Mouse (Mus musculus) layer of hippocampus, postnatal 36 days (tissue): ENCODE data around the gene Cdc37. TPM values are rescaled to one million over a fixed set of nuclear protein-coding genes. Genes with fewer than 3 reads are reported as not detected.
A peak's percentile ranks its signal among the peaks of the same experiment; 100 is the strongest.
"Not testable (repeated sequence)": the region's sequence is repeated elsewhere in the genome, so short reads cannot be mapped to it uniquely, and the experiment has no call there.

ENCODE experiments used
- DNase-seq, 2 experiments: peaks; one replicate each; pipeline ENCODE4 v3.0.0; 2022
- total RNA-seq, 2 experiments: library from RNA; stranded (reverse); gene quantifications; 2 replicates each; pipeline ENCODE4 v1.2.3; 2021

The Cdc37 gene
- total RNA-seq = 100 to 1,000 TPM; 142 to 150 TPM

- DNase-seq = peak; percentile 91 to 92
Measured at GRCm38 (mm10) chr9:21149654-21150419, at the start of gene Cdc37. Cdc37 (minus strand) TSS chr9:21149982.

GRCm38 (mm10) chr9:21198960-21199359, 49.2 kb upstream of the Cdc37 start:
- no peak for DNase-seq

- DNase-seq = peak; percentile 71 to 81
Measured at GRCm38 (mm10) chr9:21197981-21198380, 48.2 kb upstream of the Cdc37 start.

GRCm38 (mm10) chr9:21196521-21197433, 47.0 kb upstream of the Cdc37 start:
- DNase-seq = peak; percentile 62 to 65

- not testable (repeated sequence) for DNase-seq
Measured at GRCm38 (mm10) chr9:21195736-21196505, 46.1 kb upstream of the Cdc37 start.

- DNase-seq = no peak
Measured at GRCm38 (mm10) chr9:21194787-21195493, 45.2 kb upstream of the Cdc37 start.

GRCm38 (mm10) chr9:21193786-21194185, 44.0 kb upstream of the Cdc37 start:
- no peak for DNase-seq

- DNase-seq = no peak
Measured at GRCm38 (mm10) chr9:21190670-21191069, 40.9 kb upstream of the Cdc37 start.

- DNase-seq = no peak
Measured at GRCm38 (mm10) chr9:21189905-21190304, 40.1 kb upstream of the Cdc37 start.

GRCm38 (mm10) chr9:21185436-21185835, 35.7 kb upstream of the Cdc37 start:
- no peak for DNase-seq

- DNase-seq = no peak
Measured at GRCm38 (mm10) chr9:21184733-21185132, 35.0 kb upstream of the Cdc37 start.

- DNase-seq = peak; percentile 21 to 40
Measured at GRCm38 (mm10) chr9:21183905-21184413, 34.2 kb upstream of the Cdc37 start.

- DNase-seq = no peak
Measured at GRCm38 (mm10) chr9:21183421-21183820, 33.6 kb upstream of the Cdc37 start.

- no peak for DNase-seq
Measured at GRCm38 (mm10) chr9:21181421-21182220, 31.8 kb upstream of the Cdc37 start.

- DNase-seq = no peak
Measured at GRCm38 (mm10) chr9:21180841-21181240, 31.1 kb upstream of the Cdc37 start.

- no peak for DNase-seq
Measured at GRCm38 (mm10) chr9:21180402-21180801, 30.6 kb upstream of the Cdc37 start.

- no peak for DNase-seq
Measured at GRCm38 (mm10) chr9:21172364-21172763, 22.6 kb upstream of the Cdc37 start.

- no peak for DNase-seq
Measured at GRCm38 (mm10) chr9:21169157-21169556, 19.4 kb upstream of the Cdc37 start.

- peak; percentile 64 to 66 for DNase-seq
Measured at GRCm38 (mm10) chr9:21168161-21169123, 18.7 kb upstream of the Cdc37 start.
